Mouse (Mus musculus): Measurements from ENCODE around the gene Tnfsf13.

Gene Tnfsf13

DNA sequence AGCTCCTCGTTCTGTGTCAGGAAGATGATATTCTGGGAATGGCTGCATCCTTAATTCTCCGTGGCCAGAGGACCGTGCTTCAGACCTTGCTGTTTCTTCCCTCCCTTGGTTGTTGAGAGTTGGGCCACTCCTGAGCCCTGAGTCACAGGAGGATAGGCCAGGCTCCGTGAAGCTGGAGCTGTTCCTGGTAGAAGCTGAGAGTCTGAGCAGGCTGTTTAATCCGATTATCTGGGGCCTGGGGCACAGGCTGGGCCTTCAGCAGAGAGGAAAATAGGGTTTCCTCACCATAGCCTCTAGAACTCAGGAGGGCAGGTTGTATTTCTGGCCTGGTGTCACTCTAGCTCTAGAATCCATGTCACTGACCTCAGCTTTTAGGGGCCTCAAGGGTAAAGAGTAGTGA lies 32.2 kb downstream of the Tnfsf13 start:
- no peak for DNase-seq (ENCODE audit: low spot score)

DNA sequence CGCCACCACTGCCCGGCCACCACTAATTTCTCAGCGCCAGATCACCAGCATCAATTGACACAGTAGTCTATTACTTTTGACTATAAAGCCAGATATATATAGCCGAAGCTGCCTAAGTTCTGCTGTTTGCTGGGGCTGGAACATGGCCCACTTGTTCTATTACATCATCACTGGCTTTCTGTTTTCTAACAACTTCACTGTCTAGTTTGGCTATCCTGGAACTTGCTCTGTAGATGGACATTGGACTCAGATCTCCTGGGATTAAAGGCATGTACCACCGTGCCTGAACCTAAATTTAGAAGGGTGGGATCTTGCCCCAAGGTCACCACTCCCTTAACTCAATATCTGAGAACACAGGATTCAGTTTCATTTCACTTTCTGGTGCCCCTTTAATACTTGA lies 39.7 kb downstream of the Tnfsf13 start:
- no peak for DNase-seq (ENCODE audit: low spot score)

DNA sequence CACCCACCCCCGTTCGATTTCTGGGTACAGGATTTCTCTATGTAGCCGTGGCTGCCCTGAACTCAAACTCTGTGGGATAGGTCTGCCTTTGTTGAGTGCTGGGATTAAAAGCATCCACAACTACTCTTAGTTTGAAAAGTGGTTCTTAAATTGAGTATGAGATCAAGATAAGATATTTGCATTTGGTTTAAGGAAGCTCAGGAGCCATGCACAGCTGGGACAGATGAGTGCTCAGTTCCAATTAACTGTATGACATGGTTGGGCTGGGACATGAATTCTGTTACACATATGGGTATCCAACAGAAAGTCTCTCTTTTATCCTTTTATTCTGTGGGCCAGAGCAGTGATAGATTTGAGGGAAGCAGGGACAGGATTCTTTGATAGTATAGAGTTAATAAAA lies 50.1 kb downstream of the Tnfsf13 start:
- no peak for DNase-seq (ENCODE audit: low spot score)

- DNase-seq (ENCODE audit: low spot score): peak; percentile 44
Measured at GRCm38 (mm10) chr11:69633128-69633866, 52.3 kb downstream of the Tnfsf13 start.
